Mouse (Mus musculus): ENCODE results near the gene Tor4a.

- TF ChIP-seq CTCF (IDR thresholded peaks at IDR 0.05; ENCODE audit: insufficient read depth, low read depth, low read length) (no peak), POLR2A (IDR thresholded peaks at IDR 0.05; ENCODE audit: insufficient read depth, low read depth, low read length) (peak; percentile 99)
These were observed 27.7 kb upstream of the Tor4a start, which contains the start of gene Tubb4b for GRCm38 (mm10) chr2:25224492-25224765.

Data from olfactory bulb, adult 2 months (tissue).